Mouse (Mus musculus) heart, adult 9 months (tissue): ENCODE results near the gene Calhm5.

Experiments
- DNase-seq, 2 experiments: peaks; one replicate each; pipeline ENCODE4 v3.0.0; 2022; ENCODE audit warnings: low spot score in 2 of 2

The Calhm5 gene

DNA sequence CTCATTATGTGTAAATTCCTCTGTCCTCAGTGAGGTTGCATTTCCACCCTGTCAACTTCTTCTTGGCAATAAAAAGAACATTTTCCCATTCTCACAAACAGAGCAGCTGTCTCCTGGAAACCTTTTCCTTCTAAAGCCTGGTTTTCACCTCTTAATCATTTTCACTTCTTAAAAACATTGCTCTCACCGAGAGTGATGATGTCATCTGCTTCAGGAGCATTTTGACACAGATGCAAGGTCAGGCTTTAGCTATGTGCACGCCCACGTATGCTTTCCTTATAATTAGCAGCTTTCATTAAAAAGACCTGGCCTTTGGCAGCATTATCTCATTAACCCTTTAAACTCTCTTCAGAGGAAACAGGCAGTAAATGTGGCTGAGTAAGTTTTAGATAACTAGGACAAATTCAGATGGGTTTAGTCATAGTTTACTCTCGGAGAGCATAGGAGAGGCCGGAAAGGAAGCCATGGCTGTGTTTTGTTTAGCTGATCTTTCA lies 25.3 kb downstream of the Calhm5 start:
- DNase-seq, result no peak

DNA sequence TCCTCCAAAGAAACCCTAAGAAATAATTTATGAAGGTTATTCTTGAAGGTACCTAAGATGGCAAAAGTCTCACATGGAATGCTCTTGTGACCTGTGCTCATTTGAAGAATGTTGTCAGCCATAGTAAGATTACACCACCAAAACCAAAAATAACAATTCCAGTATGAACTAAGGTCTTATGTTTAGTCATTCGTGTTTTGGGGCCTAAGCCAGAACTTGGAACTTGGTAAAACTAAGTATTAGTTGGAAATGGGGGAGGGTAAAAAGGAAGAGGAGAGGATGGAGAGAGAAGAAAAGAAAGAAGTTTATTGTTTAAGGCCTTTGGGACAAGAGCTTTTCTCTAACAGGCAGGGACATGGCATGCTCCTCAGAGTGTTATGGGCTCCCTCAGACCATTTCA lies 26.7 kb downstream of the Calhm5 start:
- DNase-seq, result no peak

DNA sequence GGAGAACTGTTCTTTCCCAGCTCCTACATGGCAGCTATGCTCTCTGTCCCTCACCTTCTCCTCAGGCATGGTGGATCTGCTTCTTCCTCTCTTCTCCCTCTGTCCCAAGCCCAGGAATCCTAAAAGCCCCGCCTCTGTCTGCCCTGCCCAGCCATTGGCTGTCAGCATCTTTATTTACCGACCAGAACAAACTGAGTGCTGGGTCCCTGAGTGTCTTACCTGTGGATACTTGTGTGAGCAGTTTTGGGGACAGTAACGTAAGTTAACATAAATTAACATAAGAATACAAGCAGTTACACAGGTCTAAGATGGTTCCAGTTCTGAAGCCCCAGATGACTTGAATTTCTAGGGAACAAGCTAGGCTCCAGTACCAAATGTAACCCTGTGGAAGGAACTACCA lies 29.7 kb downstream of the Calhm5 start:
- DNase-seq, result no peak

DNA sequence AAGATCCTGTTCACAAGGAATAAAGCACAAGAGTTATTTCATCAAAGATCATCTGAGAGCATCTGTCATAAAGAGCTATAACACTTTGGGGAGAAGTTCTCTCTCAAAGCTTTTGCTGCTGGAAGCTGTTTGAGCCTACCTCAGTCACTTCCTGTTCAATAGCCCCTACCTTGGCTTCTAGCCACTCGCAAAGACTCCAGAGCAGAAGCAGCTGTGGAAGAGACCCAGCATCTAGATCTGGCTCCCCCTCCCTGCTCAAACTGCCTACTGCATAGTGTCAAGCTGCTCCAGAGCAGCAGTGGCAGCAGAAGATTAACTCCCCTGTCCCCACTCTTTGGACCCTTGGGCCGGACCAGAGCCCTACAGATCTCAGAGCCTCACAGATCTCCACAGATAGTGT lies 42.3 kb downstream of the Calhm5 start:
- no peak for DNase-seq

DNA sequence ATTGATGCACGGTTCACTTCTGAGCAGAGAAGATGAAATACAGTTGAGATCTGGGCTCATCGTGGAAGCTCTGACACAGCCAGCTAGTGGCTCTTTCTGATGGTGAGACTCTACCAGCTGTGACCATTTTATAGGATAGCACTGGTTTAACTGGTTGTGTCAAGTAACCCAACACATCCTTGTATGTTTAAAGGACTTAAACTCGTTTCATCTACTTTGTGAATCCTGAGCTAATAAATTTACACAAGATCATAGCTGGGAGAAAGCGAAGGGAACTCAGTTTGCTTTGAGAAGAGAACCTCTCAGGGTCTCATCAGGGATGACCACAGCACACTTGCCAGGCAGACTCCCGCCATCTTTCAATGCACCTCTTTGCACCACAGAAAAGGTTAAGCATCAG lies 52.1 kb downstream of the Calhm5 start, which contains the start of gene Calhm4:
Calhm4 (minus strand) TSS at position 101 of the 400 bp plus-strand sequence.
- no peak for DNase-seq
